Mouse (Mus musculus) spleen, adult 2 months (tissue): Measurements from ENCODE around the gene Gm49388.

Source experiments
- CTCF ChIP-seq: fragments of 200-500 bp; IDR thresholded peaks from 2 replicates; pipeline ENCODE4 v1.5.1; 2011; ENCODE audit warnings: mild to moderate bottlenecking, inconsistent platforms; ENCODE audit not compliant: insufficient read depth, insufficient read length, insufficient replicate concordance; ENCODE audit errors: extremely low read depth
- POLR2A ChIP-seq: fragments of 200-500 bp; IDR thresholded peaks from 2 replicates; pipeline ENCODE4 v1.6.1; 2011; ENCODE audit warnings: low read depth, low read length, inconsistent platforms

- no peak for TF ChIP-seq CTCF
- TF ChIP-seq POLR2A: no peak
These were observed 16.3 kb upstream of the Gm49388 start for GRCm38 (mm10) chr7:127768997-127769593.
